Mouse (Mus musculus): ENCODE measurements around the gene Rap1b.

- no peak for TF ChIP-seq CTCF (IDR thresholded peaks at IDR 0.05; ENCODE audit: low read depth)
- no peak for TF ChIP-seq EP300 (IDR thresholded peaks at IDR 0.05; ENCODE audit: low read depth)
These were observed 80.5 kb downstream of the Rap1b start for GRCm38 (mm10) chr10:117765116-117765894.

All from heart, postnatal 0 days (tissue).